Mouse (Mus musculus): Measurements from ENCODE around the gene Stard8. TPM values are rescaled to one million over a fixed set of nuclear protein-coding genes. Genes with fewer than 3 reads are reported as not detected.
A peak's percentile ranks its signal among the peaks of the same experiment; 100 is the strongest.
"Not testable (repeated sequence)": the region's sequence is repeated elsewhere in the genome, so short reads cannot be mapped to it uniquely, and the experiment has no call there.

The Stard8 gene
- polyA plus RNA-seq, 1 experiment from 2014 or later = 7.7 TPM

DNA sequence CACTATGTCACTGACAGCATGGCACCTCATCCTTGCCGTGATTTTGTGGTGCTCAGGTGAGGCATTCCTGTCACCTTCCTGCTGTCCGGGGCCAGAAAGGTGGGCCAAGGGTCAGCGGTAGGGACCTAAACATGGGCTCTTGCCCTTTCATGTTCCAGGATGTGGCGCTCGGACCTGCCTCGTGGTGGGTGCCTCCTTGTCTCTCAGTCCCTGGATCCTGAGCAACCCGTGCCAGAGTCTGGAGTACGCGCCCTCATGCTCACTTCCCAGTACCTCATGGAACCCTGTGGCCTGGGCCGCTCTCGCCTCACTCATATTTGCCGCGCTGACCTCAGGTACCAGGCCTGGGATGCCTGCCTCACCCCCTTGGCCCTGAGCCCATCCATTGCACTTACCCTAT is 69.5 kb downstream of the Stard8 start:
- Histone ChIP-seq H3K27ac (no peak overlapping the region), H3K9me3 (no peaks in the 10 kb centered on the region), H3K36me3 (no peaks in the 10 kb centered on the region), H3K4me1 (no peaks in the 10 kb centered on the region), H3K4me3 (no peak overlapping the region), H3K4me2 (replicated peaks) (no peak overlapping the region), H3K27me3 (replicated peaks) (no peaks in the 10 kb centered on the region), H3K9ac (no peak overlapping the region)
- 96% methylated on average over 13 of the region's 13 CpGs for WGBS
- no peak for ATAC-seq (ENCODE audit: low FRiP score, low read depth)

DNA sequence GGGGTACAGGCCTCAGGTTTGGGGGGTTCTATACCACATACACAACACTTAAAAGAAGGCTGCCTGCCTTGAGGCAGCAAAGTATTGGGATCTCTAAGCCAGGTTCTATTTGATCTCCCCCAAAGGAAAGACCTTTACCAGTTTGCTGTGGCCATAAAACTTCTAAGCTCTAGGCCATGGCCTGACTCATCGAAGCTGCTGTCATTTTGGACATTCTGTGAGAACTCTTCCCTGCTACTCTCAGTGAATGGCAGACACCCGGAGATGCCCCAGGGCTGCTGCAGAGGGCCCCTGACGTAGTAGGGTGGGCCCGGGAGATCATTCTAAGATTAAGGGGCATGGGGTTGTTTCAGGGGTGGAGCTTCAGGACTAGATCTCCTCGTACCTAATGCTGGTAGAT is 72.1 kb downstream of the Stard8 start:
- H3K4me3 ChIP-seq = no peak overlapping the region
- no peaks in the 10 kb centered on the region for H3K27me3 ChIP-seq (replicated peaks)
- no peaks in the 10 kb centered on the region for H3K9me3 ChIP-seq
- H3K36me3 ChIP-seq = no peaks in the 10 kb centered on the region
- H3K4me1 ChIP-seq = no peaks in the 10 kb centered on the region
- 75% methylated on average over 5 of the region's 5 CpGs for WGBS
- no peak for ATAC-seq (ENCODE audit: low FRiP score, low read depth)
- no peak overlapping the region for H3K27ac ChIP-seq
- no peak overlapping the region for H3K4me2 ChIP-seq (replicated peaks)
- H3K9ac ChIP-seq = no peak overlapping the region

DNA sequence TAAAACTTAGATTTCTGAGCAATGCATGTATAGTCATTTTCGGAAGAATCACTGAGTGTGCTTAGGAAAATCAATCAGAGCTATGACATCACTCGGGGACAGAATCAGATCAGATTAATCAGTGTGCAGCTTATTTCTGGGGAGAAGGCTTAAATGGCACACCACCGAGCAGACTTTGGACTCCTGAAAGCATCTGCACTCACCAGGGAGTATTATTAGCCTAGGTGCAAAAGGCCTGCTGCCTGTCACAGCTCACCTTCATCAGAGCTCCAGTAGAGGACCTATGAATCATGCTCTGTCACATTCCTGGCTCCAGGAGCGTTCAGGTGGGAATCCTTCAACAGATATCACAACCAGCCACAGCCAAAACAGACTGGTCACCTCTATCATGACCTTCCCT is 73.4 kb downstream of the Stard8 start:
- no peak for ATAC-seq (ENCODE audit: low FRiP score, low read depth)
- Histone ChIP-seq H3K9ac (no peak overlapping the region), H3K4me1 (no peaks in the 10 kb centered on the region), H3K4me3 (no peak overlapping the region), H3K4me2 (replicated peaks) (no peak overlapping the region), H3K9me3 (no peaks in the 10 kb centered on the region), H3K27me3 (replicated peaks) (no peaks in the 10 kb centered on the region), H3K27ac (no peak overlapping the region), H3K36me3 (no peaks in the 10 kb centered on the region)
- 77% methylated on average over 4 of the region's 4 CpGs for WGBS

DNA sequence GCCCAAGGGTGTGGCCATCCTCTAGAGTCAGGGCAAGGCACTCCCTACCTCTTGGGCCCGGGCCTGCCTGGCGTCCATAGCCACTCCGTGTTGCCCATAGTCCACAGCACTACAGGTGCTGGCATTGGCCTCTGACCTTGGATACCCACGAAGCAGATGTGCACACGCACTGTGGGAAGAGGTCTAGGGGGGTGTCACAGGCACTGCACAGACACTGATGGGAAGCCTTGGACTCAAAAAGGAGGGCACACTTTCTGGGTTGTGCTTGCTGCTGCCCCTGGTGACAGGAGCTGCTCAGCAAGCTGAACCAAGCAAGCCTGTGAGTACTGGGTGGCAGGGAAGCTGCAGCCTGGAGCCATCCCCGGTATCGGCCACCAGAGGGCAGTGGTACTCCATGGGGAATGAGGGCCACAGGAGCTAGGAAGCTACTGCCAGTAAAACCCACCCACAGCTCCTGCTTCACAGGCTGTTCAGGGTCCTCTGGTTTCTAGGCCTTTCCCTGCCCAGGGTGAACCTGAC is 75.4 kb downstream of the Stard8 start:
- 84% methylated on average over 5 of the region's 7 CpGs for WGBS
- H3K4me3 ChIP-seq; H3K9me3 ChIP-seq; H3K27ac ChIP-seq; H3K36me3 ChIP-seq; H3K27me3 ChIP-seq (replicated peaks); H3K4me1 ChIP-seq; H3K9ac ChIP-seq; H3K4me2 ChIP-seq (replicated peaks): not testable (repeated sequence)
- peak; percentile 53 for ATAC-seq (ENCODE audit: low FRiP score, low read depth)

GRCm38 (mm10) chrX:99092704-99093103 is 89.7 kb downstream of the Stard8 start:
- Histone ChIP-seq H3K27me3 (replicated peaks) (no peaks in the 10 kb centered on the region), H3K9me3 (no peaks in the 10 kb centered on the region), H3K4me3 (no peak overlapping the region), H3K36me3 (no peaks in the 10 kb centered on the region), H3K4me2 (replicated peaks) (no peak overlapping the region), H3K9ac (no peak overlapping the region), H3K4me1 (no peaks in the 10 kb centered on the region), H3K27ac (no peak overlapping the region)
- ATAC-seq (ENCODE audit: low FRiP score, low read depth) = no peak
- WGBS = 74% methylated on average over 2 of the region's 2 CpGs

DNA sequence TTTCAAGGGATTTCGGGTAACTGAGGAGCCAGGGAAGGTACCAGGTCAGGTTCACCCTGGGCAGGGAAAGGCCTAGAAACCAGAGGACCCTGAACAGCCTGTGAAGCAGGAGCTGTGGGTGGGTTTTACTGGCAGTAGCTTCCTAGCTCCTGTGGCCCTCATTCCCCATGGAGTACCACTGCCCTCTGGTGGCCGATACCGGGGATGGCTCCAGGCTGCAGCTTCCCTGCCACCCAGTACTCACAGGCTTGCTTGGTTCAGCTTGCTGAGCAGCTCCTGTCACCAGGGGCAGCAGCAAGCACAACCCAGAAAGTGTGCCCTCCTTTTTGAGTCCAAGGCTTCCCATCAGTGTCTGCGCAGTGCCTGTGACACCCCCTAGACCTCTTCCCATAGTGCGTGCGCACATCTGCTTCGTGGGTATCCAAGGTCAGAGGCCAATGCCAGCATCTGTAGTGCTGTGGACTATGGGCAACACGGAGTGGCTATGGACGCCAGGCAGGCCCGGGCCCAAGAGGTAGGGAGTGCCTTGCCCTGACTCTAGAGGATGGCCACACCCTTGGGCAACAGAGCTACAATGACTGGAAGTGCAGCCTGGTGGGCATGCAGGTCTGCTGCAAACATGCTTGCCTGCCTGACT is 108.2 kb downstream of the Stard8 start:
- not testable (repeated sequence) for H3K4me3 ChIP-seq; H3K9me3 ChIP-seq; H3K9ac ChIP-seq; H3K27me3 ChIP-seq (replicated peaks); H3K27ac ChIP-seq; H3K4me1 ChIP-seq; H3K36me3 ChIP-seq; H3K4me2 ChIP-seq (replicated peaks)
- ATAC-seq (ENCODE audit: low FRiP score, low read depth) = peak; percentile 61; the same call in 1 of the 2 replicates
- WGBS = 64% methylated on average over 8 of the region's 10 CpGs

DNA sequence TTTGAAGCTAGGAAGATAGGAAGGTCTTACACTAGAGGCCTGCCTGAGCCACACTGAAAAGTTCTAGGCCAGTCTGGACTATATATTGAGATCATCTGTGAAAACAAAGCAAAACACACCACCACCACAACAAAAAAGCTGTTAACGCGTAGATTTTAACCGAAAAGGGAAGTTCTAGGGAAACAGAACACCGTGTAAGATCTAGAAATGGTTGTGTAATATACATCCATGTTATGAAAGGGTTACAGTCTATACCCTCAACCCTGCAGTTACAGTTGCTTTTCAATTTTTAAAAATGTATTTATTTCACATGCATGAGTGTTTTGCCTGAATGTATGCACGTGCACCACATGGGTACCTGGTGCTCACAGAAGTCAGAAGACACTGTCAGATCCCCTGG is 116.5 kb downstream of the Stard8 start:
- Histone ChIP-seq H3K9ac (no peak overlapping the region), H3K27ac (no peak overlapping the region), H3K36me3 (no peaks in the 10 kb centered on the region), H3K4me1 (no peaks in the 10 kb centered on the region), H3K4me2 (replicated peaks) (no peak overlapping the region), H3K27me3 (replicated peaks) (no peaks in the 10 kb centered on the region), H3K4me3 (no peak overlapping the region), H3K9me3 (no peaks in the 10 kb centered on the region)
- 86% methylated on average over 5 of the region's 5 CpGs for WGBS
- no peak for ATAC-seq (ENCODE audit: low FRiP score, low read depth)

Other genes starting within 250 kb of the Stard8 start
- 27.8 and 30.5 TPM in 2 replicates for gene Ophn1, start 112.2 kb upstream of the Stard8 start, polyA plus RNA-seq (2016; fragmentation: Nextera tagmentation; extraction: Ambion mirVana)
- gene Yipf6, start 66.9 kb upstream of the Stard8 start, polyA plus RNA-seq (2016; fragmentation: Nextera tagmentation; extraction: Ambion mirVana) = 21.9 and 22.1 TPM in 2 replicates
- gene Efnb1, start 132.9 kb downstream of the Stard8 start, polyA plus RNA-seq (2016; fragmentation: Nextera tagmentation; extraction: Ambion mirVana) = 56.2 and 58.0 TPM in 2 replicates